Mouse (Mus musculus) intestine, embryonic 16.5 days (tissue): Measurements from ENCODE around the gene Atp2b1. TPM values are rescaled to one million over a fixed set of nuclear protein-coding genes. Genes with fewer than 3 reads are reported as not detected.

ENCODE experiments used
- ATAC-seq: fragments of 200-750 bp; cut with Nextera tagmentation; 2 replicates; pipeline ENCODE4 v1.8.0; 2017; ENCODE audit warnings: moderate TSS enrichment, moderate library complexity
- H3K27ac ChIP-seq: fragments of 300-500 bp; sonication (generic); 2 replicates; pipeline ENCODE4 v1.5.1; 2014; ENCODE audit warnings: mild to moderate bottlenecking, low read length
- H3K27me3 ChIP-seq: fragments of 300-500 bp; sonication (generic); replicated peaks from 2 replicates; pipeline ENCODE4 v1.6.1; 2014; ENCODE audit warnings: low read length, control low read depth, mixed read lengths; ENCODE audit not compliant: control insufficient read depth, insufficient read depth
- H3K36me3 ChIP-seq: fragments of 300-500 bp; sonication (generic); 2 replicates; pipeline ENCODE4 v1.6.1; 2014; ENCODE audit warnings: low read length, control low read depth; ENCODE audit not compliant: control insufficient read depth, insufficient read depth
- H3K4me1 ChIP-seq: fragments of 300-500 bp; sonication (generic); 2 replicates; pipeline ENCODE4 v1.6.1; 2014; ENCODE audit warnings: low read length, control low read depth, mixed read lengths; ENCODE audit not compliant: control insufficient read depth, insufficient read depth
- H3K4me2 ChIP-seq: fragments of 300-500 bp; sonication (generic); 2 replicates; pipeline ENCODE4 v1.6.1; 2014; ENCODE audit warnings: low read depth, low read length, control low read depth
- H3K4me3 ChIP-seq: fragments of 300-500 bp; sonication (generic); 2 replicates; pipeline ENCODE4 v1.5.1; 2014; ENCODE audit warnings: mild to moderate bottlenecking, low read length
- H3K9ac ChIP-seq: fragments of 300-500 bp; sonication (generic); 2 replicates; pipeline ENCODE4 v1.6.1; 2014; ENCODE audit warnings: low read depth, low read length
- H3K9me3 ChIP-seq: fragments of 300-500 bp; sonication (generic); 2 replicates; pipeline ENCODE4 v1.6.1; 2016; ENCODE audit warnings: low read length, control low read depth; ENCODE audit not compliant: control insufficient read depth
- WGBS: fragments of 180-500 bp; shearing (Covaris S2); extraction: QIAGEN DNeasy Blood & Tissue Kit; methylation state at CpG from one replicate; pipeline ENCODE4 v1.1.7; 2014; 5-methylcytosine and 5-hydroxymethylcytosine counted together
- polyA plus RNA-seq: library from polyadenylated mRNA; unstranded; fragments of >200 nt; fragmentation: Nextera tagmentation; extraction: Ambion mirVana; gene quantifications from 2 replicates; pipeline ENCODE4 v1.2.1, GENCODE M21; 2015

Atp2b1 gene
- polyA plus RNA-seq, 1 experiment from 2014 or later, result 149 TPM

DNA sequence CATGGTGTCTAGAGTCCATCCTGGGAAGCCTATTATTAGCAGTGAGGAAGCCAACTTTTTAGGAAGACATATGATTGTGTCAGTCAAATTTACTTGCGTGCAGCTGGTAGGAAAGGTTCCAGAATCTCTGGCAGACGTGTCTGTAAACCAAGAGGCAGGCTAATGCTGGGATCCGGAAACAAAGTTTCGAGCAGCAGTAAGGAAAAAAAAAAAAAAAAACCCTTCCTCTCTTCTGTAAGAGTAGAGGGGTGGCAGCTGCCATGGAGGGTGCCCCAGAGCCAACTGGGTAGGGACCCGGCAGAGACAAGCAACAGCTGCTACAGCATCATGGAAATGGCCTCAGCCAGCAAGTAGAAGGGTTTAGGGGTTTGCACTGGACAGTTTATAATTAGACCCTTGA is 31.6 kb upstream of the Atp2b1 start:
- Histone ChIP-seq H3K9ac (no peak overlapping the region), H3K4me1 (no peaks in the 10 kb centered on the region), H3K27ac (no peak overlapping the region), H3K27me3 (no peaks in the 10 kb centered on the region), H3K9me3 (no peaks in the 10 kb centered on the region), H3K36me3 (no peaks in the 10 kb centered on the region), H3K4me2 (no peak overlapping the region), H3K4me3 (no peak overlapping the region)
- no peak for ATAC-seq
- 56% methylated on average over 5 of the region's 5 CpGs for WGBS

DNA sequence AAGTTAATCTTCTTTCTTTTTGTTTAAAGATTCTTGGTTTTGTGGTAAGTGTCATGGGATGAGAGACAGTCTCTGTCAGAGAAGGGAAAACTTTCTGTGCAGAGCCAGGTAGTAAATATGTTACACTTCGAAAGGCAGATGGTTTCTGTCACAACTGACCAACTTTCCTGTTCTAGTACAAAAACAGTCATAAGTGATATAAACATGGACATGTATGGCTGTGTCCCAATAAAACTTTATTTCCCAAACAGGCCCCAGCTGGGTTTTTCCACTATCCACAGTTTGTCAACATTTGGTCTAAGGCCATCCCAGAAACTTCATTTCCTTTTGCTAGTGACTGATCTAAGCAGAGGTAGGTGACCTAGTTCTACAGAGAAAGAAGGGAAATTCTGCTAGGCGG is 29.8 kb upstream of the Atp2b1 start:
- no peak overlapping the region for H3K4me2 ChIP-seq
- H3K36me3 ChIP-seq, result no peaks in the 10 kb centered on the region
- no peaks in the 10 kb centered on the region for H3K4me1 ChIP-seq
- 75% methylated on average over 2 of the region's 2 CpGs for WGBS
- H3K9me3 ChIP-seq, result no peaks in the 10 kb centered on the region
- H3K27me3 ChIP-seq, result no peaks in the 10 kb centered on the region
- no peak overlapping the region for H3K4me3 ChIP-seq
- H3K9ac ChIP-seq, result no peak overlapping the region
- H3K27ac ChIP-seq, result no peak overlapping the region
- peak; percentile 51; the same call in 1 of the 2 replicates for ATAC-seq

DNA sequence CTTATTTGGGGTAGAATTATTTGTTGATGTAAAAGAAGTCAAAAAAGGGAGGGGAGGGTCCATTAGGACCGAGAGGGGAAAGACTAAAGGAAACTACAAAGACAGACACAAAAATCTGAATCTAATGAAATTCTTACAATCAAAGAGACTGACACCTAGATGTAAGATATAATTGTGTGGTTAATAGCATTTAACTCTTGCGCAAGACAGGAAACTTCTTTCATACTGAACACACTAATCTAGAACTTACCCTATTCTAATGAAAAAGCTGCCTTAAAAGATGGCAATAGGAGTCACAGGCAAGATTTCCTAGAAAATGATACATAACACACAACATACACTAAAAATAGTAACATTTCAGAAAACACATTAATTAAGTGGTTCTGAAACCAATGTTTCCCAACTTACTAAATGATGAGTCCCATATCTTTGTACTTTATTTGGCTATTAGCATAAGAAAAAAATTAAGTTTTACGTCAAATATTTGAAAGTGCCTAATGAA is 27.4 kb upstream of the Atp2b1 start:
- Histone ChIP-seq H3K4me1 (no peaks in the 10 kb centered on the region), H3K9ac (no peak overlapping the region), H3K9me3 (no peaks in the 10 kb centered on the region), H3K27ac (no peak overlapping the region), H3K36me3 (no peaks in the 10 kb centered on the region), H3K4me3 (no peak overlapping the region), H3K4me2 (no peak overlapping the region), H3K27me3 (no peaks in the 10 kb centered on the region)
- WGBS, result 87% methylated on average over 3 of the region's 3 CpGs
- no peak for ATAC-seq

DNA sequence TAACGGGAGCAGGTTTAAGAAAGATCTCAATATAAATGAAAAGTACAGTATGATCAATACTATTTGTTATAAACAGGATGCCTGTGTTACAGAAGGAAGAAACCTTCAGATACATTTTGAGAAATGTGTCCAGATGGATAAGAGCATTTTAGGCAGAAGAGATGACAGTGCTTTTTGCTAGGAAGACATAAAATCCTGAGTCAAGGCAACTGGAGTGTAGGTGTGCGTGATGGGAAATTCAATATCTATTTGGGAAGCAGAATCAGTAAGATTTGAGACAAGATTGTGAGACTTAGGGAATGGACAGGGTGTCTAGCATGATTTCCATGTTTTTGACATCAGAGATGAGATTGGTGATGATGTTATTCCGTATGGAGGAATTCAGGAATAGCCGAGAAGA is 22.8 kb upstream of the Atp2b1 start:
- no peaks in the 10 kb centered on the region for H3K4me1 ChIP-seq
- H3K27me3 ChIP-seq, result no peaks in the 10 kb centered on the region
- H3K9me3 ChIP-seq, result no peaks in the 10 kb centered on the region
- no peak overlapping the region for H3K4me2 ChIP-seq
- WGBS, result 87% methylated on average over 4 of the region's 4 CpGs
- no peak for ATAC-seq
- H3K36me3 ChIP-seq, result no peaks in the 10 kb centered on the region
- H3K27ac ChIP-seq, result no peak overlapping the region
- no peak overlapping the region for H3K4me3 ChIP-seq
- no peak overlapping the region for H3K9ac ChIP-seq

DNA sequence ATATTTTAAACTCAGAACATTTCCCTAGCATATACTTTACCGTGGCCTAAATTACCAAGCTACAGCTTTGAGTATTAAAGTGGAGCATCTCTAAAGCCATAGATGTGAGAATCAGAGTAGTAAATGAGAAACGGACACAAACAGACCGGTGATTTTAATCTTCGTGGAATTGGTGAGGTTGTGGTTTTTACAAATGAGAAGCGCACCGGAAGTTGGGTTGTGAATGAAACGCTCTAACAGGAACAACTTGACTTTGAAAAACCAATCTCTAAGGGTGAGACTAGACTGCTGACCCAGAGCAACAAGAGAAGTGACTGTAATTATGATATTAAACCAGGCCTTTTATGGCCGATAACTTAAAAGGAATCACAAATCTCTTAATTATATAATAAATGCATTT is 16.7 kb upstream of the Atp2b1 start:
- H3K4me1 ChIP-seq, result no peaks in the 10 kb centered on the region; the same call in 1 of the 2 replicates
- H3K9me3 ChIP-seq, result no peaks in the 10 kb centered on the region
- no peak overlapping the region for H3K4me2 ChIP-seq
- H3K27me3 ChIP-seq, result no peaks in the 10 kb centered on the region
- H3K4me3 ChIP-seq, result no peak overlapping the region
- no peak overlapping the region for H3K9ac ChIP-seq
- no peak overlapping the region for H3K27ac ChIP-seq
- WGBS, result 90% methylated on average over 8 of the region's 8 CpGs
- no peaks in the 10 kb centered on the region for H3K36me3 ChIP-seq
- ATAC-seq, result no peak

DNA sequence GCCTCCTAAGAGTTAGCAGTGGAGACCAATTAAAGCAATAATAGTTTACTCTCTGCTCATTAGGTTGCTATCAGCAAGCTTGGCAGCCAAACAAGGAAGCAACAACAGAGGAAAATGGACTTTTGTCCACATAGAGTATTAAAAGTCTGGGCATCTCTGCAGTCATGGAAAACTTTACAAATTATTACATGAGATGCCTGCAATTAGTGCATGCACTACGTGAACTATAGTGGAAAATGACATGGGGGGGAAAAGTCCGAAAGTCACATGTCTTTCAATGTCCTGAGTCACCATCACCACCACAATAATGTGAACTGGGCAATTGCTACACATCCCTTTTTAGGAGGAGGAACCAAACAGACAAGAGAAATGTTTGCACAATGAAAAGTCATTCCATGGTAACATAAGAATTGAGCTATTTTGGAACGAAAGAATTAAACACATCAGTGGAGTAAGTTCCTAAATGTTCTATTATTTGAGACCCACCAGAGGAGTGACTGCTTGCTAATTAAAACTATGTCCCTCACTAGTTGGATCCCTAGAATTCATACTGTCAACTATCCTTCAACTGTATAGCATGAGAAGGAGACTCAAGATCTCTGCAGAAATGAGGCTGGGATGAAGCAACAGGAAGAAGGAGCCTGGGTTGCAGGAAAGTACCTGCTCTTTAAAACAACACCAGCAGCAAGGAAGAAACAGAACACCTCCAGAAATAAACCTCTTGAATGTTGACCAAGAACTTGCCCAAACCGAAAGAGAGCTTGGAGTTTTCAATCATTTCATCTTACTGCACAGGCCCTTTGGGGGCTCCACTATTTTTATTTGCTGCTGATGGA is 16.1 kb upstream of the Atp2b1 start:
- Histone ChIP-seq H3K9ac (no peak overlapping the region), H3K4me1 (no peaks in the 10 kb centered on the region; the same call in 1 of the 2 replicates), H3K27ac (no peak overlapping the region), H3K4me2 (no peak overlapping the region), H3K27me3 (no peaks in the 10 kb centered on the region), H3K36me3 (no peaks in the 10 kb centered on the region), H3K4me3 (no peak overlapping the region), H3K9me3 (no peaks in the 10 kb centered on the region)
- 85% methylated on average over 4 of the region's 4 CpGs for WGBS
- no peak for ATAC-seq

DNA sequence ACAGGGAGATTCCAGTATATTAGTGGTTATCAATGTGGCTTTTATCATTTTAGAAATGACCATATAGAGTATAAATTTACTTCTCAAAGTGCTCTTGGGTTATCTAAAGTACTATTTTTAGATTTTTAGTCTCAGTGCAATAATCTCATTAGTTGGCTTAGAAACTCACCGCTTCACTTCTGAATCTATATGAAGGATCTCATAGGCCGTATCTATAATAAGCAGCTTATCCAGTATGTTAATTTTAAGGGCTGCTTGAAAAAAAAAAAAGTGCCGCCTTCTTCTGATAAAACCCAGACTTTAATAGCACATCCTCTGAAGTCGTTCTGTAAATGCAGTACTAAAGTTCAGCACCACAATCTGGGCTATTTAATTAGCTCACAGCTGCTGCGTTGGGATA is 12.7 kb upstream of the Atp2b1 start:
- no peak overlapping the region for H3K9ac ChIP-seq
- no peaks in the 10 kb centered on the region; the same call in 1 of the 2 replicates for H3K4me1 ChIP-seq
- H3K36me3 ChIP-seq, result no peaks in the 10 kb centered on the region
- no peaks in the 10 kb centered on the region for H3K9me3 ChIP-seq
- no peak overlapping the region for H3K4me2 ChIP-seq
- H3K4me3 ChIP-seq, result no peak overlapping the region
- no peaks in the 10 kb centered on the region for H3K27me3 ChIP-seq
- no peak for ATAC-seq
- no peak overlapping the region for H3K27ac ChIP-seq
- 68% methylated on average over 5 of the region's 5 CpGs for WGBS

DNA sequence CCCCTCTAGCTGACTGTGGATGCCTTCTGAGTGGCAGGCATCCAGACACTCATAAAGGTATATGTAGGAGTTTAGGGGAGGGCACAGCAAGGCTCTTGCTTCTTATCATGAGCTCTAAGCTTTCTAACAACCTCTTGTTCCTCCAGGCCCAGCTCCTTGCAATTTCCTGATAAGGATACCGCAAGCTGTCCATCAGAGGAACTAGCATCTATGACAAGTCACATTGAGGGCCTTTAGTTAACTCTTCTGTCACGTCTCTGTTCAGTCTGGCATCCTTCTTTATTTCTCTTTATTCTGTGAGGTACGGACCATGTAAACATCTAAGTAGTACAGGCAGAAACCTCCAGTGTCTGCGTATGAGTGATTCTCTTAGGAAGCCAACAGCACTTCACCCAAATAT is 8.2 kb upstream of the Atp2b1 start:
- no peak overlapping the region for H3K4me3 ChIP-seq
- 66% methylated on average over 4 of the region's 4 CpGs for WGBS
- peak; percentile 79 for ATAC-seq
- no peaks in the 10 kb centered on the region for H3K27me3 ChIP-seq
- no peak overlapping the region for H3K9ac ChIP-seq
- H3K36me3 ChIP-seq, result no peaks in the 10 kb centered on the region
- H3K4me1 ChIP-seq, result no peaks in the 10 kb centered on the region; the same call in 1 of the 2 replicates
- H3K27ac ChIP-seq, result no peak overlapping the region
- no peaks in the 10 kb centered on the region for H3K9me3 ChIP-seq
- no peak overlapping the region for H3K4me2 ChIP-seq

DNA sequence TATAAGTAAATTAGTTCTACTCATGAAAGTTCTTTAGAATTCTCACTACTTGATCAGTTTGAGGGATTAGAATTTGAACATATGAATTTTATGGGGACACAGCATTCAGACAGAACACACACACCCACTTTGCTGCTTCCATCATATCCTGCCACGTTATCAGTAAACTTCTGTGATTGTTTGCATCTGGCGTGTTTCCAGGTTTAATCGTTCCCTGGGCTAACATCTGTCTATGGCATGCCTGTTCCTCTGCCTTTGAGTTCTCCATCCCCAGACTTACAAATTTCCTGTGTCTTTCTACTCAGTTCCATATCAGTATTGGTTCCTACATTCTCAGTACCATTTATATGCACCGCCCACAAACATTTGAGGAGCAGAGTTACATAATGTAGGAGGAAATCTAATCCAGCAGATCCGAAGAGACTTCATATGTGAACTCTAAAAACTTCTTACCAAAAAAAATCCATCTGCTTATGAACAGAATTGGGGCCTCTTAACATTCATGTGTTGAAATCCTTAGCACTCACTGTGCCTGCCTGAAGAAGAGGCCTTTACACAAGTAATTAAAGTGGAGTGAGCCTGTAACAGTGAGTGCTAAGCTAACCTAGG is 7.2 kb upstream of the Atp2b1 start:
- no peak for ATAC-seq
- no peaks in the 10 kb centered on the region for H3K9me3 ChIP-seq
- no peak overlapping the region for H3K4me3 ChIP-seq
- WGBS, result 47% methylated on average over 5 of the region's 5 CpGs
- H3K4me1 ChIP-seq, result no peaks in the 10 kb centered on the region
- H3K36me3 ChIP-seq, result no peaks in the 10 kb centered on the region
- H3K27ac ChIP-seq, result no peak overlapping the region
- H3K9ac ChIP-seq, result no peak overlapping the region
- no peaks in the 10 kb centered on the region for H3K27me3 ChIP-seq
- no peak overlapping the region for H3K4me2 ChIP-seq
